Mouse (Mus musculus) splenic B cell, adult 2 months (primary cell): ENCODE measurements around the gene Irgq.

Experiments used
- DNase-seq: peaks from one replicate; pipeline ENCODE4 v3.0.0-alpha.2; 2011; ENCODE audit warnings: low read depth, low spot score
- H3K27me3 ChIP-seq: 2 replicates; pipeline ENCODE4 v1.6.1; 2012; ENCODE audit warnings: mild to moderate bottlenecking, low read length, moderate library complexity, mixed read lengths; ENCODE audit not compliant: control insufficient read depth, poor library complexity, insufficient read depth, severe bottlenecking
- H3K36me3 ChIP-seq: 2 replicates; pipeline ENCODE4 v1.6.1; 2012; ENCODE audit warnings: mild to moderate bottlenecking, low read length, moderate library complexity, mixed read lengths; ENCODE audit not compliant: control insufficient read depth, poor library complexity, insufficient read depth, severe bottlenecking

Gene Irgq

GRCm38 (mm10) chr7:24577811-24578210, 47.3 kb downstream of the Irgq start:
- Histone ChIP-seq H3K36me3 (no peaks in the 10 kb centered on the region), H3K27me3 (no peaks in the 10 kb centered on the region)
- no peak for DNase-seq

GRCm38 (mm10) chr7:24584876-24585275, 54.4 kb downstream of the Irgq start:
- H3K36me3 ChIP-seq, result no peaks in the 10 kb centered on the region
- H3K27me3 ChIP-seq, result no peaks in the 10 kb centered on the region
- DNase-seq, result no peak

- H3K36me3 ChIP-seq, result no peaks in the 10 kb centered on the region
- DNase-seq, result no peak
- no peaks in the 10 kb centered on the region for H3K27me3 ChIP-seq
Measured at GRCm38 (mm10) chr7:24585995-24586394, 55.5 kb downstream of the Irgq start.

- DNase-seq, result peak; percentile 53
- H3K36me3 ChIP-seq, result no peaks in the 10 kb centered on the region
- no peaks in the 10 kb centered on the region for H3K27me3 ChIP-seq
Measured at GRCm38 (mm10) chr7:24586828-24587227, 56.3 kb downstream of the Irgq start.

GRCm38 (mm10) chr7:24587330-24588105, 57.0 kb downstream of the Irgq start, which contains the start of the genes Ethe1 and Zfp575:
Ethe1 (plus strand) TSS chr7:24587543.
Zfp575 (minus strand) TSS chr7:24587641.
- peak; percentile 41 for DNase-seq
- Histone ChIP-seq H3K36me3 (no peaks in the 10 kb centered on the region), H3K27me3 (no peaks in the 10 kb centered on the region)
